Mouse (Mus musculus) embryonic stem cell, embryonic (primary cell): Measurements from ENCODE around the gene Slain2.

Source experiments
- CTCF ChIA-PET, 4 experiments: fragments of 300-600 bp in 2 of 4; fragments of 350-600 bp in 2 of 4; sonication (Branson Sonifier 250); formaldehyde crosslinking; loops; one replicate each; lab custom pipeline; 2022; ENCODE audit warnings: inconsistent platforms in 2 of 4; lab: Charles Lee
- POLR2A ChIA-PET, 4 experiments: fragments of 300-600 bp in 2 of 4; fragments of 350-600 bp in 2 of 4; sonication (Branson Sonifier 250); formaldehyde crosslinking; loops; one replicate each; lab custom pipeline; 2022; ENCODE audit warnings: antibody characterized with exemption in 4 of 4, inconsistent platforms in 1 of 4; lab: Charles Lee

Gene Slain2

GRCm38 (mm10) chr5:72893987-72894386, 20.1 kb upstream of the Slain2 start:
- CTCF ChIA-PET: interaction anchor here (0.6 to 1.6 kb wide), 11 partner anchors 9 to 446 kb away, joined by 3 to 7 read pairs (median 3); no protein-coding TSS in a partner anchor
- POLR2A ChIA-PET: interaction anchor here (0.6 to 15.6 kb wide), 8 partner anchors 8 to 342 kb away, joined by 3 to 284 read pairs (median 4); partner anchors contain the start of genes Slain2 (in 2 of the 4) and Tec (in 1 of the 4)

- POLR2A ChIA-PET: interaction anchor here (0.5 to 15.6 kb wide), 7 partner anchors 9 to 269 kb away, joined by 3 to 284 read pairs (median 5); partner anchors contain the start of gene Slain2 (in 3 of the 4)
Measured at GRCm38 (mm10) chr5:72895261-72895660, 18.8 kb upstream of the Slain2 start.

DNA sequence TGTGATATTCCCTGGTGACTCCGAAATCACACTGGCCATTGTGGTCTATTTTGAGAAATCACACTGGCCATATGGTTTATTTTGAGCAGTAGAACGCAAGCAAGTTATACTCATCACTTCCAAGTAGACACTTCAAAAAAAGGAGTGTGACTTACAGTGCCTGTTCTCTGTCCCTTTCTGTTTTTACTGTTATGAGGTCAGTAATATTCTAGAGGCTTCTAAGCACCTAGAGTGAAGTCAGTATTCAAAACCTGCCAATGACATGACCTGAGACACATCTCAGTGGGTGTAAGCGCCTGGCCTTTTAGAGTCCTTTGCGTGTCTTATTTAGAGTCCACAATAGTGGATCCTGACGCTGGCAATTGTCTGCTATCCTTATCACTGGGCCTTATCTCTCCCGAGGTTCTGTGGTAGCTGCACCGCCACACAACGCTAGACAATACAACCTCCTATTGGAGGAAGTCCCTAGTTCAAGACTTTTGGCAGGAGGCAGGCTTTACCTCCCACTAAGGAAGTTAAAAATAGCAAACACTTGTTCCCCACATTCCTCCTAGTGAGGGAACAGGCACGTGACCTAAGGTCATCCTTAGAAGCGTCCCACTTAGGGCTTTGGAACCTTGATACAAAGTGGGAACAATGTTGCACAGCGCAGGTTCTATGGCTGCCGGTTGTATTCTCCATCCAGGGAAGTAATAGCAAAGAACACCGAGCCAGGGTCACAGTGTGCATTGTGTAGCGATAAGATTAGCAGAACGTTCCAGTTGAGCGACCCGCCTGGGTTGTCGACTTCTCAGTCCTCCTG, 17.4 kb upstream of the Slain2 start:
- ChIA-PET CTCF (no interaction called here), POLR2A (interaction anchor here in 2 of 4 experiments (1.1 to 15.6 kb wide), 5 partner anchors 9 to 28 kb away, joined by 3 to 284 read pairs (median 6); partner anchors contain the start of genes Slain2 (in 2 of the 2) and Tec (in 1 of the 2))

More at GRCm38 (mm10) chr5:72895261-72895660, 18.8 kb upstream of the Slain2 start:
- CTCF ChIA-PET: interaction anchor here (0.6 to 1.5 kb wide), 7 partner anchors 8 to 161 kb away, joined by 3 to 9 read pairs (median 4); no protein-coding TSS in a partner anchor

GRCm38 (mm10) chr5:72897998-72898397, 16.1 kb upstream of the Slain2 start:
- CTCF ChIA-PET: no interaction called here
- POLR2A ChIA-PET: interaction anchor here in 3 of 4 experiments (0.6 to 15.6 kb wide), 7 partner anchors 8 to 341 kb away, joined by 3 to 284 read pairs (median 5); partner anchors contain the start of genes Slain2 (in 2 of the 3) and Tec (in 1 of the 3)

- POLR2A ChIA-PET: interaction anchor here in 2 of 4 experiments (1.5 to 15.6 kb wide), 2 partner anchors 15 to 20 kb away, joined by 5 to 284 read pairs; partner anchors contain the start of gene Slain2 (in 2 of the 2)
- CTCF ChIA-PET: no interaction called here
Measured at GRCm38 (mm10) chr5:72899255-72899654, 14.8 kb upstream of the Slain2 start.

DNA sequence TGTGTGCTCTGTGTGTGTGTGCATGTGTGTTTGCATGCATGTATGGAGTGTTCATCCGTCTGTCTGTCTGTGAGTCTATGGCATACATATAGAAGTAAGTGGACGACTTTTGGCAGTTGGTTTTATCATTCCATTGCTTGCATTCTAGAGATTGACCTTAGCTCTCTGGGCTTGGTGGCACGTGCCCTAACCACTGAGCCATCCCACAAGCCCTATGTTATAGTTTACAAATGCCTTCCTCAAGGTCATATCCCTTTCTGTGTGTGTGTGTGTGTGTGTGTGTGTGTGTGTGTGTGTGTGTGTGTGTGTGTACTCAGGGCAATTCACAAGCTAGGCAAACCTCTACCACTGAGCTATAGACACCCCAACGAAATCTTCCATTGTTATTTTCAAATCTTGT, 12.2 kb upstream of the Slain2 start:
- ChIA-PET POLR2A (interaction anchor here (0.5 to 15.6 kb wide), 32 partner anchors 7 to 1191 kb away, joined by 3 to 284 read pairs (median 4); partner anchors contain the start of genes Slain2 (in 4 of the 4), Nfxl1 (in 2 of the 4), Tec (in 2 of the 4) and Fryl (in 1 of the 4)), CTCF (interaction anchor here in 3 of 4 experiments (0.6 to 2.7 kb wide), 9 partner anchors 8 to 689 kb away, joined by 3 to 8 read pairs (median 4); partner anchors contain the start of gene Slain2 (in 2 of the 3))

DNA sequence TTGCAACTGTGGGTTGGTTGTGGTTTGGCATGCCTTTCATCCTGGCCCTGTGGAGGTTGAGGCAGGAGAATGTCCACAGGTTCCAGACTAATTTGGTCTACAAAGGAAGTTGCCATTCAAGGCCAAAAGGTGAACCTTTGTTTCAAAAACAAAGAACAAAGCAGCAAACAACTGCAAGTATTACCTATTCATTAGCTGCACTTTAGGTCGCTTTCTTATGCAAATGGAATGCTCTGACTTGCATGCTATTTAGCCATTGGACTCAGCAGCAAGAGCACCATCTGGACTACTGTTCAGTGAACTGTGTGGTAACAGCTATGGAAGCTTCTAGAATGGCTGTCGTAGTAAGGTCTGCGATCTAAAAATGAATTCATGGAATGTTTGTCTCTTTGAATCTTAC, 11.8 kb upstream of the Slain2 start:
- ChIA-PET CTCF (interaction anchor here in 3 of 4 experiments (0.6 to 2.7 kb wide), 9 partner anchors 8 to 689 kb away, joined by 3 to 8 read pairs (median 4); partner anchors contain the start of gene Slain2 (in 2 of the 3)), POLR2A (interaction anchor here (0.5 to 15.6 kb wide), 35 partner anchors 8 to 1190 kb away, joined by 3 to 284 read pairs (median 4); partner anchors contain the start of genes Slain2 (in 4 of the 4), Nfxl1 (in 2 of the 4), Tec (in 2 of the 4) and Fryl (in 1 of the 4))

DNA sequence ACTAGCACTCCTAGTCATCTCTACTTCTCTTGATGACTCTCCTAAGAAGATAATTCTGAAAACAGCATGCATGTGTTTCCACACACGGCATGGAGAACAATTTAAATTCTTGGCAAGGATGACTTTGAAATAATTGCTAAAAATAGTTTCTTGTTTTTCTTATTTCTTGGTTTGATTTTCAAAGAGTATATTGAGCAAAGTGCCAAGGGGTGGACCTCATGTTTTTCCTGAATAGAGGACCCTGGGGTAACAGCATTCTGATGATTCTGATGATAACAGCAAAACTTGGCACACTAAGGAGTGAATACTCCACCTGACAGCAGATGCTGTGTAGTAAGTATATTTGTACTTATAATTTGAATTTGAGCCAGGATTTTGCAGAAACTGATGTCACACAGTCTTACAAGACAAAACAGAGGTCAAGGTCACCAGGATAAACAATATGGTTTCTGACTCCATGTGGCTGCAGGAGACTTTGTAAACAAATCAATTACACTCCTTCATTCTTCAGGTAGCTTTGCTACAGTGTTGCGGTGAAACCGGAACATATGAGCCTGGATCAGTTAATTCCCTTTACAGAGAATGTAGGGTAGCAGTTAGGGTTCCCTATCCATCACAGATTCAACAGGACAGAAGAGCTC, 11.1 kb upstream of the Slain2 start:
- ChIA-PET CTCF (interaction anchor here (0.7 to 2.7 kb wide), 10 partner anchors 8 to 761 kb away, joined by 3 to 8 read pairs (median 4); partner anchors contain the start of gene Slain2 (in 2 of the 4)), POLR2A (interaction anchor here (0.5 to 15.6 kb wide), 35 partner anchors 8 to 700 kb away, joined by 3 to 284 read pairs (median 4); partner anchors contain the start of genes Slain2 (in 4 of the 4), Nfxl1 (in 2 of the 4) and Tec (in 2 of the 4))

DNA sequence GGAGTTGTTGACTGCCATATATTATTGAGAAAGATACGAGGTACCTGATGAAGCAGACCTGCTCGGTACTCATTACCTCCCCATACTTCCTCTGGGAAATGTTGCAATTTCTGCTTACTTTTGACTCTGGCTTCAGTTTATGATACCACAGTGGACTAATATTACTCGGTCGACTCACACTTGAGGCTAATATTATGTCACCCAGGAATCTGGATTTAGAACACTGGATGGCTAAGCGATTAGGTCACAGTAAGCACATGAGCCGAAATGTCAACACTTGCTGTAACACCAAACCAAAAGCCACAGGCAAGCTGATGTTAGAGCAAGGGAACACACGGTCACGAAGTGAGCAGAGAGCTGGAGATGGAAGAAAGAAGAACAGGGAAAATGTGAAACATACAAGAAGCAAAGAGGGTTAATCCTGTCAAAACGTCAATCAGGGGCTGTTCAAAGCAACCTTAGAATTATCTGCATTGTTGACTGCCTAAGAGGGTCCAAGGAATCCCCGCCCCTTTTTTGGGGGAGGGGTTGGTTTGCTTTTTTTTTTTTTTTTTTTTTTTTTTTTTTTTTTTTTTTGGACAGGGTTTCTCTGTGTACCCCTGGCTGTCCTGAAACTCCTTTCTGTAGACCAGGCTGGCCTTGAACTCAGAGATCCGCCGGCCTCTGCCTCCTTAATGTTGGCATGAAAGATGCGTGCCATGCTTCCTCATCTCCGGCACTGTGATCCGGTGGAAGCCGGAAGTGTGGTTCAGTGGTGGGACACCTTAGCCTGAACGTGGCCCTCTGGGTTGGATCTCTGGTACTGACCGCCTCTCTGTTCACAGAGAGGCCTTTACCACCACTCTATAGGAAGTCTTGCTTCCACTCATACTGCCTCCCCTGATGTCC, 9.0 kb upstream of the Slain2 start:
- ChIA-PET CTCF (interaction anchor here in 1 of 4 experiments (0.8 kb wide), 1 partner anchor 9 kb away, joined by 9 read pairs; no protein-coding TSS in a partner anchor), POLR2A (interaction anchor here in 3 of 4 experiments (0.7 to 15.6 kb wide), 8 partner anchors 7 to 785 kb away, joined by 3 to 284 read pairs (median 4); partner anchors contain the start of gene Slain2 (in 3 of the 3))

DNA sequence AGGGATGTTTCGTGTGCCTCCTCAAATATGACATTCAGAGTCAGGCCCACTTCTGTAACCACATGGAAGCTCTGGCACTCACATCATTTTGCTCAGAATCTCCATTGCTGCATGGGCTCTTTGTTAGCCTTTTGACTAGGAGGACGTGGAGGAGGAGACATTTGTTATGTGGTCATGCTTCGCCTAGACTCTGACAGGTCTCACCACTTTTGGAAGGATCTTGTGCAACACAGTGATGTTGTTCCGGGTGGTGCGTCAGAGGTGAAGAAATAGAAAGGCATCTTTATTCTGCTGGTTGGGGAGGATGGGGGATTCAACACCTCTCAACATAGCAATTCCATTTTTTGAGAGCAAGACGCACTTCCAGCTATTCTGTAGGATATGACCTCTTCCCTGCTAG, 6.7 kb upstream of the Slain2 start:
- ChIA-PET POLR2A (interaction anchor here in 1 of 4 experiments (1.0 to 15.6 kb wide), 2 partner anchors 12 to 19 kb away, joined by 3 to 284 read pairs; partner anchors contain the start of gene Slain2), CTCF (interaction anchor here in 2 of 4 experiments (1.3 to 1.5 kb wide), 2 partner anchors 13 to 16 kb away, joined by 3 to 5 read pairs; no protein-coding TSS in a partner anchor)

- POLR2A ChIA-PET: interaction anchor here in 1 of 4 experiments (15.6 kb wide), 1 partner anchor 11 kb away, joined by 284 read pairs; the partner anchor contains the start of gene Slain2
- CTCF ChIA-PET: interaction anchor here in 2 of 4 experiments (0.6 to 1.5 kb wide), 2 partner anchors 17 to 417 kb away, joined by 3 to 5 read pairs; no protein-coding TSS in a partner anchor
Measured at GRCm38 (mm10) chr5:72908324-72908936, 5.7 kb upstream of the Slain2 start.

DNA sequence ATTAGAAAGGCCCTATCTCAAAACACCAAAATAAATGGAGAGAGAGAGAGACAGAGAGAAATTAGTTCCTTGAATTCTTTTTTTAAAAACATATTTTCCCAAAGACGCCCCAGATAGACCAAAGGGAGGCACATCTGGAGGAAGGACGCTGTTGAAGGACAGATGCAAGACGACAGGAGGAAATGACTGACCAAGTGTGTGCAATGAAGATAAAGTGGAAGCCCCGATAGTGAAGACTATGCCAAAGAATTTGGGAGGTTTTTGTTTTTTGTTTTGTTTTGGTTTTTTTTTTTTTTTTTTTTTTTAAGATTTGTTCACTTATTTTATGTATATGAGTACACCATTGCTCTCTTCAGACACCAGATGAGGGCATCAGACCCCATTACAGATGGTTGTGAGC, 4.7 kb upstream of the Slain2 start:
- CTCF ChIA-PET: no interaction called here
- POLR2A ChIA-PET: interaction anchor here in 1 of 4 experiments (0.6 kb wide), 2 partner anchors 37 to 465 kb away, joined by 3 read pairs; no protein-coding TSS in a partner anchor

- CTCF ChIA-PET: interaction anchor here in 1 of 4 experiments (0.6 kb wide), 2 partner anchors 146 to 733 kb away, joined by 7 to 9 read pairs; no protein-coding TSS in a partner anchor
Measured at GRCm38 (mm10) chr5:72910373-72910772, 3.7 kb upstream of the Slain2 start.

DNA sequence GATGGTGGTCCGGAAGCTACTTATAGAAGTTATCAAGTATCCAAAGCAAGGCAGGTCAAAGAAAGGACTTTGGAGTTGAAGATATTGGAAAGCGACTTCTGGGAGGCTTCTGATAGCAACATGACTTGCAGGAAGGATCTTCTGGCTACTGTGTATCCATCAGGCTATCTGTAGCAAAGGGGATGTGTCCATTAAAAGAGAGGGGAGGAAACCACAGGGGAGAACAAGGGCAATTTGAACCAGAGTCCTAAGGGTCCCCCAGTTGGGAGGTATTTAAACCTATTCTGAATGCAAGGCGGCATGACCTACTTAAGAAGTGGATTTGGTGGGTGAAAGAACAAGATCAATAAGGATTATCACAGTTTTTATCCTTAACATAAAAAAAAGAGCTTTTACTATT, 2.8 kb upstream of the Slain2 start:
- ChIA-PET CTCF (no interaction called here), POLR2A (interaction anchor here in 3 of 4 experiments (0.9 to 16.7 kb wide), 4 partner anchors 8 to 20 kb away, joined by 3 to 284 read pairs (median 62); no protein-coding TSS in a partner anchor)

More at GRCm38 (mm10) chr5:72910373-72910772, 3.7 kb upstream of the Slain2 start:
- POLR2A ChIA-PET: no interaction called here
